Mouse (Mus musculus) C2C12 (cell line): ENCODE measurements around the gene Zbtb8os.

ENCODE experiments used
- CTCF ChIP-seq: IDR thresholded peaks from one replicate; pipeline ENCODE4 v1.5.1; 2011; ENCODE audit not compliant: control insufficient read depth, insufficient read depth, insufficient read length
- MAX ChIP-seq: IDR thresholded peaks from one replicate; pipeline ENCODE4 v1.6.1; 2011; ENCODE audit warnings: mild to moderate bottlenecking, control low read depth
- USF1 ChIP-seq: IDR thresholded peaks from one replicate; pipeline ENCODE4 v1.6.1; 2011; ENCODE audit warnings: low read depth, mild to moderate bottlenecking, control low read depth, moderate library complexity

GRCm38 (mm10) chr4:129354236-129354635 is 18.7 kb downstream of the Zbtb8os start:
- no peak for TF ChIP-seq CTCF
- no peak for TF ChIP-seq MAX
- no peak for TF ChIP-seq USF1
